Comparison of ENCODE assay signal across 8 mouse cellular contexts in genomic region chr19:41263630-41264295, GRCm38 (mm10). TPM values are rescaled to one million over a fixed set of nuclear protein-coding genes. Genes with fewer than 3 reads are reported as not detected.
DNase-seq lines count a peak whose midpoint lies in the region; ATAC-seq and TF ChIP-seq lines count a peak whose summit lies in the region.

Tm9sf3 (minus strand) TSS chr19:41263997.

- peak within 1 kb of the TSS; percentile 92 for H3K4me3 ChIP-seq in embryonic facial prominence, embryonic 13.5 days
- peak within 1 kb of the TSS; percentile 72 for H3K4me3 ChIP-seq in heart, adult 2 months
- H3K4me3 ChIP-seq in limb, embryonic 14.5 days (replicated peaks; ENCODE audit: low read length), result peak within 1 kb of the TSS; percentile 91
- peak within 1 kb of the TSS; percentile 94 for H3K4me3 ChIP-seq in midbrain, postnatal 0 days (ENCODE audit: low read depth, low read length)

- H3K79me2 ChIP-seq in heart, adult 2 months (replicated peaks; ENCODE audit: control insufficient read depth, insufficient read depth, low read length), result peaks cover 4% of the 10 kb centered on the region

- peak within 1 kb of the TSS; percentile 96 for H3K9ac ChIP-seq in embryonic facial prominence, embryonic 13.5 days
- H3K9ac ChIP-seq in heart, adult 2 months (ENCODE audit: low read depth, low read length), result peak within 1 kb of the TSS; percentile 87
- H3K9ac ChIP-seq in limb, embryonic 14.5 days (ENCODE audit: low read depth, low read length, severe bottlenecking), result peak within 1 kb of the TSS; percentile 99
- H3K9ac ChIP-seq in midbrain, postnatal 0 days (replicated peaks; ENCODE audit: low read length, poor library complexity, severe bottlenecking), result peak within 1 kb of the TSS; percentile 90

- no peaks in the 10 kb centered on the region for H3K36me3 ChIP-seq in embryonic facial prominence, embryonic 13.5 days
- peaks cover 5% of the 10 kb centered on the region for H3K36me3 ChIP-seq in heart, adult 2 months (ENCODE audit: control insufficient read depth, insufficient read depth, low read length)
- H3K36me3 ChIP-seq in limb, embryonic 14.5 days (ENCODE audit: control insufficient read depth, insufficient read depth, low read length), result 0 out of 2 replicates have a peak, but pooled peaks cover 7% of the 10 kb centered on the region
- no peaks in the 10 kb centered on the region for H3K36me3 ChIP-seq in midbrain, postnatal 0 days (ENCODE audit: insufficient read depth, low read length)

- peak; percentile 81 for TF ChIP-seq POLR2A in heart, adult 2 months (IDR thresholded peaks at IDR 0.05; ENCODE audit: insufficient read depth, low read depth, low read length)
- peak; percentile 90 for TF ChIP-seq POLR2A in limb, embryonic 14.5 days (IDR thresholded peaks at IDR 0.05; ENCODE audit: borderline replicate concordance, extremely low read depth, insufficient read depth, insufficient read length)

- under 1% methylated on average over 83 of the region's 98 CpGs for WGBS in embryonic facial prominence, embryonic 13.5 days
- WGBS in heart, adult 2 months, result under 1% methylated on average over 91 of the region's 98 CpGs
- WGBS in limb, embryonic 14.5 days, result under 1% methylated on average over 31 of the region's 98 CpGs
- WGBS in midbrain, postnatal 0 days, result under 1% methylated on average over 33 of the region's 98 CpGs

- peak; percentile 87 for ATAC-seq in embryonic facial prominence, embryonic 13.5 days (ENCODE audit: insufficient number of reproducible peaks, insufficient read depth, low FRiP score, low TSS enrichment, low read depth)
- peak; percentile 91 for ATAC-seq in limb, embryonic 14.5 days (ENCODE audit: low FRiP score, low read depth)
- ATAC-seq in midbrain, postnatal 0 days (ENCODE audit: low FRiP score), result peak; percentile 94

- TF ChIP-seq EP300 in heart, adult 2 months (IDR thresholded peaks at IDR 0.05; ENCODE audit: insufficient read depth, low read depth, low read length), result 0 out of 2 replicates have a peak, but pooled peaks have one; percentile 27

- DNase-seq in 3134 (ENCODE audit: extremely low read depth, insufficient read length, low spot score), result peak; percentile 91
- DNase-seq in adrenal gland, postnatal 36 days, result peak; percentile 93 to 95
- peak; percentile 90 to 92 for DNase-seq in heart, adult 2 months
- DNase-seq in kidney, adult 9 months, result peak; percentile 84
- DNase-seq in limb, embryonic 14.5 days (ENCODE audit: low spot score), result peak; percentile 77
- peak; percentile 91 for DNase-seq in midbrain, postnatal 0 days (ENCODE audit: low spot score)
- DNase-seq in spleen, postnatal 14 days (ENCODE audit: low spot score in 2 of 2), result peak; percentile 72 to 80

- H3K27ac ChIP-seq in embryonic facial prominence, embryonic 13.5 days, result peak within 1 kb of the TSS; percentile 99
- peak within 1 kb of the TSS; percentile 97 for H3K27ac ChIP-seq in heart, adult 2 months
- H3K27ac ChIP-seq in limb, embryonic 14.5 days (replicated peaks; ENCODE audit: low read depth, low read length), result peak within 1 kb of the TSS; percentile 99
- peak within 1 kb of the TSS; percentile 95 for H3K27ac ChIP-seq in midbrain, postnatal 0 days (ENCODE audit: low read depth, low read length)

- H3K4me2 ChIP-seq in embryonic facial prominence, embryonic 13.5 days, result peak within 1 kb of the TSS; percentile 66
- H3K4me2 ChIP-seq in limb, embryonic 14.5 days (replicated peaks; ENCODE audit: low read depth, low read length, severe bottlenecking), result peak within 1 kb of the TSS; percentile 68
- peak within 1 kb of the TSS; percentile 75 for H3K4me2 ChIP-seq in midbrain, postnatal 0 days (ENCODE audit: low read depth, low read length, poor library complexity, severe bottlenecking)

- no peaks in the 10 kb centered on the region for H3K9me3 ChIP-seq in embryonic facial prominence, embryonic 13.5 days
- H3K9me3 ChIP-seq in limb, embryonic 14.5 days (ENCODE audit: control insufficient read depth, low read length), result no peaks in the 10 kb centered on the region
- H3K9me3 ChIP-seq in midbrain, postnatal 0 days (ENCODE audit: low read length), result no peaks in the 10 kb centered on the region

- intact Hi-C loops in heart, adult 2 months (cut with DNase I), result loop anchor here (5.0 kb wide), 3 partner anchors 219 to 431 kb away; partner anchors contain the start of genes Ccnj, Lcor and Zfp518a

- H3K27me3 ChIP-seq in embryonic facial prominence, embryonic 13.5 days, result no peaks in the 10 kb centered on the region
- no peaks in the 10 kb centered on the region for H3K27me3 ChIP-seq in heart, adult 2 months (ENCODE audit: control insufficient read depth, insufficient read depth, low read length)
- no peaks in the 10 kb centered on the region for H3K27me3 ChIP-seq in limb, embryonic 14.5 days (ENCODE audit: control insufficient read depth, insufficient read depth, low read length)
- no peaks in the 10 kb centered on the region for H3K27me3 ChIP-seq in midbrain, postnatal 0 days (ENCODE audit: insufficient read depth, low read length)

- TF ChIP-seq CTCF in heart, adult 2 months (IDR thresholded peaks at IDR 0.05), result no peak
- TF ChIP-seq CTCF in midbrain, postnatal 0 days (IDR thresholded peaks at IDR 0.05), result no peak

- H3K4me1 ChIP-seq in embryonic facial prominence, embryonic 13.5 days, result peaks cover 33% of the 10 kb centered on the region
- H3K4me1 ChIP-seq in heart, adult 2 months (ENCODE audit: control insufficient read depth, insufficient read depth, low read length), result peaks cover 10% of the 10 kb centered on the region
- peaks cover 16% of the 10 kb centered on the region; the same call in 1 of the 2 replicates for H3K4me1 ChIP-seq in limb, embryonic 14.5 days (ENCODE audit: control insufficient read depth, insufficient read depth, low read length)
- H3K4me1 ChIP-seq in midbrain, postnatal 0 days (ENCODE audit: insufficient read depth, low read length), result no peaks in the 10 kb centered on the region

RNA-seq across cellular contexts. Expression of gene Tm9sf3, which starts in this region (rescaled TPM):
- total RNA-seq in adrenal gland, postnatal 36 days (2021), result 100 to 1,000 TPM; 182 to 192 TPM
- 125 and 138 TPM in 2 replicates for polyA plus RNA-seq in embryonic facial prominence, embryonic 13.5 days (2015; fragmentation: Nextera tagmentation; extraction: Ambion mirVana)
- 10 to 100 TPM; 69.7 to 72.7 TPM for total RNA-seq in heart, adult 2 months (2021)
- polyA plus RNA-seq in heart, adult 2 months (2012; rRNA removed), result 27.7 and 62.3 TPM in 2 replicates
- polyA plus RNA-seq in limb, embryonic 14.5 days (2012; rRNA removed), result 132 and 138 TPM in 2 replicates
- polyA plus RNA-seq in limb, embryonic 14.5 days (2014; fragmentation: Nextera tagmentation; extraction: Ambion mirVana), result 165 and 166 TPM in 2 replicates
- total RNA-seq in midbrain, postnatal 0 days (2014; rRNA removed), result 128 and 148 TPM in 2 replicates
- polyA plus RNA-seq in midbrain, postnatal 0 days (2015; fragmentation: Nextera tagmentation; extraction: Ambion mirVana), result 57.8 and 63.2 TPM in 2 replicates

Comparison
In these comparisons a context has a peak if more than half of its experiments do, and no peak if none do; other contexts are left out.
1. Peak in every context shown above with its lines: DNase-seq, ATAC-seq, H3K4me3 ChIP-seq and H3K27ac ChIP-seq.